Mouse (Mus musculus) thymus, adult 2 months (tissue): ENCODE measurements around the gene Vmn1r114. TPM values are rescaled to one million over a fixed set of nuclear protein-coding genes. Genes with fewer than 3 reads are reported as not detected.
"Not testable (repeated sequence)": the region's sequence is repeated elsewhere in the genome, so short reads cannot be mapped to it uniquely, and the experiment has no call there.

ENCODE experiments used
- DNase-seq: peaks from one replicate; pipeline ENCODE4 v3.0.0; 2021
- H3K27ac ChIP-seq: fragments of 200-500 bp; 2 replicates; pipeline ENCODE4 v1.5.1; 2012; ENCODE audit warnings: low read length, control low read depth; ENCODE audit not compliant: control insufficient read depth, insufficient read depth
- H3K27me3 ChIP-seq: fragments of 200-500 bp; 2 replicates; pipeline ENCODE4 v1.6.1; 2012; ENCODE audit warnings: mild to moderate bottlenecking, low read length, moderate library complexity, mixed read lengths; ENCODE audit not compliant: control insufficient read depth, insufficient read depth
- H3K36me3 ChIP-seq: fragments of 200-500 bp; 2 replicates; pipeline ENCODE4 v1.6.1; 2012; ENCODE audit warnings: mild to moderate bottlenecking, low read length, moderate library complexity; ENCODE audit not compliant: control insufficient read depth, insufficient read depth
- H3K4me1 ChIP-seq: fragments of 200-500 bp; replicated peaks from 2 replicates; pipeline ENCODE4 v1.6.1; 2012; ENCODE audit warnings: low read length; ENCODE audit not compliant: control insufficient read depth, insufficient read depth
- H3K4me3 ChIP-seq: fragments of 200-500 bp; 2 replicates; pipeline ENCODE4 v1.5.1; 2012; ENCODE audit warnings: mild to moderate bottlenecking, low read length, control low read depth, moderate library complexity; ENCODE audit not compliant: control insufficient read depth, insufficient read depth
- WGBS: fragments of 180-500 bp; shearing (Covaris S2); methylation state at CpG from one replicate; pipeline ENCODE4 v1.1.7; 2018; 5-methylcytosine and 5-hydroxymethylcytosine counted together
- polyA plus RNA-seq: library from polyadenylated mRNA; depleted of rRNA; stranded (reverse); fragments of >200 nt; gene quantifications from 2 replicates; pipeline ENCODE4 v1.2.3, GENCODE M21; 2012; rRNA removed

The Vmn1r114 gene
- not detected in 2 replicates for polyA plus RNA-seq

GRCm38 (mm10) chr7:20812086-20812485 is at the start of gene Vmn1r114:
Gene Vmn1r114, minus strand, starts transcription at chr7:20812186.
- not testable (repeated sequence) for H3K27me3 ChIP-seq, H3K4me1 ChIP-seq, H3K36me3 ChIP-seq, DNase-seq, H3K27ac ChIP-seq, H3K4me3 ChIP-seq
- WGBS = no CpG with 5 or more reads among the region's 5 CpGs

GRCm38 (mm10) chr7:20844885-20845284 is 32.9 kb upstream of the Vmn1r114 start, which contains the start of gene Vmn1r115:
Gene Vmn1r115, minus strand, starts transcription at chr7:20844985.
- H3K27ac ChIP-seq, H3K27me3 ChIP-seq, H3K4me1 ChIP-seq, H3K36me3 ChIP-seq, DNase-seq, H3K4me3 ChIP-seq: not testable (repeated sequence)
- WGBS = 100% methylated on average over 1 of the region's 3 CpGs

GRCm38 (mm10) chr7:20786985-20787384 is 25.0 kb downstream of the Vmn1r114 start, which contains the start of gene Vmn1r113:
Gene Vmn1r113, plus strand, starts transcription at chr7:20787285.
- not testable (repeated sequence) for H3K27me3 ChIP-seq, H3K4me1 ChIP-seq, H3K4me3 ChIP-seq, H3K27ac ChIP-seq, H3K36me3 ChIP-seq, DNase-seq
- 66% methylated on average over 2 of the region's 2 CpGs for WGBS

- H3K27ac ChIP-seq = not testable (repeated sequence)
Observed at GRCm38 (mm10) chr7:20770885-20771284, 41.1 kb downstream of the Vmn1r114 start, which contains the start of gene Vmn1r112. Gene Vmn1r112, plus strand, starts transcription at chr7:20771185.

More at GRCm38 (mm10) chr7:20770885-20771284, 41.1 kb downstream of the Vmn1r114 start, which contains the start of gene Vmn1r112:
- H3K36me3 ChIP-seq, H3K27me3 ChIP-seq, H3K4me3 ChIP-seq, DNase-seq, H3K4me1 ChIP-seq: not testable (repeated sequence)
- no CpG with 5 or more reads among the region's 3 CpGs for WGBS

Other genes starting within 250 kb of the Vmn1r114 start
- gene Gm4141, start 235.9 kb downstream of the Vmn1r114 start, polyA plus RNA-seq = not detected in 2 replicates
- not detected in 2 replicates for gene Gm4513, start 213.2 kb downstream of the Vmn1r114 start, polyA plus RNA-seq
- gene Vmn1r107, start 143.3 kb downstream of the Vmn1r114 start, polyA plus RNA-seq = not detected in 2 replicates
- not detected in 2 replicates for gene Vmn1r111, start 109.0 kb downstream of the Vmn1r114 start, polyA plus RNA-seq
- not detected in 2 replicates for gene Gm10668, start 81.6 kb downstream of the Vmn1r114 start, polyA plus RNA-seq
- gene Vmn1r112, start 41.0 kb downstream of the Vmn1r114 start, polyA plus RNA-seq = not detected in 2 replicates
- gene Vmn1r113, start 24.9 kb downstream of the Vmn1r114 start, polyA plus RNA-seq = not detected in 2 replicates
- gene Vmn1r115, start 32.8 kb upstream of the Vmn1r114 start, polyA plus RNA-seq = not detected in 2 replicates
- not detected in 2 replicates for gene Vmn1r116, start 60.1 kb upstream of the Vmn1r114 start, polyA plus RNA-seq
- gene Vmn1r117, start 71.9 kb upstream of the Vmn1r114 start, polyA plus RNA-seq = not detected in 2 replicates
- gene Vmn1r118, start 100.2 kb upstream of the Vmn1r114 start, polyA plus RNA-seq = not detected in 2 replicates
- not detected in 2 replicates for gene Vmn1r119, start 200.3 kb upstream of the Vmn1r114 start, polyA plus RNA-seq
- not detected in 2 replicates for gene Vmn1r120, start 241.6 kb upstream of the Vmn1r114 start, polyA plus RNA-seq